Mouse (Mus musculus) lung, postnatal 0 days (tissue): Measurements from ENCODE around the gene Rai14. TPM values are rescaled to one million over a fixed set of nuclear protein-coding genes. Genes with fewer than 3 reads are reported as not detected.

Experiments used
- ATAC-seq: fragments of 200-750 bp; cut with Nextera tagmentation; 2 replicates; pipeline ENCODE4 v1.8.0; 2017; ENCODE audit warnings: moderate library complexity
- DNase-seq: peaks from one replicate; pipeline ENCODE4 v3.0.0-alpha.2; 2016; ENCODE audit warnings: low spot score
- H3K27ac ChIP-seq: fragments of 300-500 bp; sonication (generic); 2 replicates; pipeline ENCODE4 v1.5.1; 2014; ENCODE audit warnings: antibody characterized with exemption, mild to moderate bottlenecking, low read length, mixed read lengths
- H3K27me3 ChIP-seq: fragments of 300-500 bp; sonication (generic); replicated peaks from 2 replicates; pipeline ENCODE4 v1.6.1; 2014; ENCODE audit warnings: low read length, mixed read lengths; ENCODE audit not compliant: insufficient read depth
- H3K36me3 ChIP-seq: fragments of 300-500 bp; sonication (generic); 2 replicates; pipeline ENCODE4 v1.6.1; 2014; ENCODE audit warnings: low read length, mixed read lengths; ENCODE audit not compliant: insufficient read depth
- H3K4me1 ChIP-seq: fragments of 300-500 bp; sonication (generic); 2 replicates; pipeline ENCODE4 v1.6.1; 2014; ENCODE audit warnings: antibody characterized with exemption, low read depth, low read length, mixed read lengths; ENCODE audit not compliant: insufficient read depth
- H3K4me2 ChIP-seq: fragments of 300-500 bp; sonication (generic); replicated peaks from 2 replicates; pipeline ENCODE4 v1.6.1; 2014; ENCODE audit warnings: low read depth, mild to moderate bottlenecking, low read length, moderate library complexity, mixed read lengths
- H3K4me3 ChIP-seq: fragments of 300-500 bp; sonication (generic); 2 replicates; pipeline ENCODE4 v1.5.1; 2014; ENCODE audit warnings: low read depth, low read length
- H3K9ac ChIP-seq: fragments of 300-500 bp; sonication (generic); replicated peaks from 2 replicates; pipeline ENCODE4 v1.6.1; 2014; ENCODE audit warnings: low read depth, mild to moderate bottlenecking
- H3K9me3 ChIP-seq: fragments of 300-500 bp; sonication (generic); 2 replicates; pipeline ENCODE4 v1.6.1; 2016; ENCODE audit warnings: low read length, mixed read lengths
- CTCF ChIP-seq: IDR thresholded peaks from 2 replicates; pipeline ENCODE4 v1.5.1; 2016; ENCODE audit warnings: antibody characterized with exemption, mild to moderate bottlenecking
- EP300 ChIP-seq: IDR thresholded peaks from 2 replicates; pipeline ENCODE4 v1.6.1; 2016; ENCODE audit warnings: antibody characterized with exemption, mild to moderate bottlenecking, control low read depth
- whole genome bisulfite sequencing: fragments of 180-500 bp; shearing (Covaris S2); extraction: QIAGEN DNeasy Blood & Tissue Kit; methylation state at CpG from one replicate; pipeline ENCODE4 v1.1.7; 2014; 5-methylcytosine and 5-hydroxymethylcytosine counted together
- polyA plus RNA-seq: library from polyadenylated mRNA; unstranded; fragments of >200 nt; fragmentation: Nextera tagmentation; extraction: Ambion mirVana; gene quantifications from 2 replicates; pipeline ENCODE4 v1.2.1, GENCODE M21; 2015

The Rai14 gene
- polyA plus RNA-seq, 1 experiment from 2014 or later: 56.0 TPM

DNA sequence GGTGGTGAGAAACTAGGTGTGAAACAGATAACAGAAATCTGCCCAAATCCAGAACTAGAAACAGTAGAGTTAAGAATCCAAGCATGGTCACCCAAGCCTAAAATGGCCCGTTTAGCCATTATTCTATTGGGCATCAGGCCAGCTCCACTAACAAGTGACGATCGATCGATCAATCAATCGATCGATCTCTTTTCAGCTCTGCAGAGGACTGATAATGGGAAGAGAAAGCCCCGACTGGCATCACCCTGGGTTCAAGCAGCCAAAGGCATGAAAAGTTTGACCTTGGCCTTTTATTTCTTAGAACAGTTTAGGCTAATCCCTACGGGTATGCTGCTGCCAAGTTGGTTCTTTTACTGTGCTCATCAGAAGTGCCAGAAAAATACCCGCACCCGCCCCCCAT lies 4.3 kb upstream of the Rai14 start:
- DNase-seq: no peak
- Histone ChIP-seq H3K27ac (peak overlapping the region; percentile 91), H3K9ac (no peak overlapping the region), H3K4me3 (no peak overlapping the region), H3K36me3 (no peaks in the 10 kb centered on the region), H3K27me3 (no peaks in the 10 kb centered on the region), H3K4me1 (peaks cover 13% of the 10 kb centered on the region; the same call in 1 of the 2 replicates), H3K9me3 (no peaks in the 10 kb centered on the region), H3K4me2 (no peak overlapping the region)
- no peak for ATAC-seq
- TF ChIP-seq CTCF (no peak), EP300 (no peak)
- 85% methylated on average over 10 of the region's 10 CpGs for WGBS

DNA sequence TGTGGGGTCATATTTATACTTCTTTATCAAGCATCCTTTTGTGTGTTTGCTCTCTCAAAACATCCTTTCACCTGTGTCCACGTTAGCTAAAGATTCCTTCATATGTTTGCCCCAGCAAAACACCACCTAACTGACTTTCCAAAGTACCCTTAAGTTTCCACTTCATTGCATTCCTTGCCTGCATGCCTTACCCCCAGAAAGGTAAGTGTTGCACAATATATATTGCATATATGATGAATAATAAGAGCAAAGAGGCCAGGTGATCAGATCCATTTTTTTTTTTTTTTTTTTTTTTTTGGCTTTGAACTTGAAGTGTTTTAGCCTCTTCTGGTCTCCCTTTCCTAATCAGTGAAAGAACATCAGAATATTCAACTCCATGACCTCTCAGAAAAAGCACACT lies 2.9 kb upstream of the Rai14 start:
- Histone ChIP-seq H3K4me1 (peaks cover 7% of the 10 kb centered on the region; the same call in 1 of the 2 replicates), H3K27me3 (no peaks in the 10 kb centered on the region), H3K9ac (no peak overlapping the region), H3K4me2 (no peak overlapping the region), H3K36me3 (no peaks in the 10 kb centered on the region), H3K27ac (peak overlapping the region; percentile 93; the same call in 1 of the 2 replicates), H3K9me3 (no peaks in the 10 kb centered on the region), H3K4me3 (no peak overlapping the region)
- DNase-seq (peak; percentile 89), ATAC-seq (peak; percentile 20)
- no peak for TF ChIP-seq CTCF
- TF ChIP-seq EP300: peak; percentile 98
- WGBS: 71% methylated on average over 1 of the region's 1 CpGs

DNA sequence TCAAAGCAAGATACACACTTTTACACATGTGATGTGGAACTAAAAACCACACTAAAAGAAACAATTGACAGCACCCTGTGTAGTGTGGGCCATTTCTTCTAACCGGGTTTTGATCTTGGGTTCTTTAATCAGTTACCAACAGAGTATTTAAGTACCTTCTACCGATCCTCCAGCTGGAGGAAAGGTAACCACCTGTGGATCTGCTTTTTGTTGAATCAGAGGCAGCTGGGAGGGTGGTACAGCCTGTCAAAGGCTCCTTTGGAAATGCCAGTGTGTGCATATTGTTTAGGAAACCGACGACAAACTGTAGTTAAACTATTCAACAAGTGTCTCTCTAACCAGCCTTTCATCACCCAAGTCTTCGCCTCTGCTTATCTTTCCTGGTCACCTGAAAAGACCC lies 1.5 kb upstream of the Rai14 start:
- Histone ChIP-seq H3K27me3 (no peaks in the 10 kb centered on the region), H3K4me3 (peak overlapping the region; percentile 81; the same call in 1 of the 2 replicates)
- WGBS: 34% methylated on average over 5 of the region's 5 CpGs

DNA sequence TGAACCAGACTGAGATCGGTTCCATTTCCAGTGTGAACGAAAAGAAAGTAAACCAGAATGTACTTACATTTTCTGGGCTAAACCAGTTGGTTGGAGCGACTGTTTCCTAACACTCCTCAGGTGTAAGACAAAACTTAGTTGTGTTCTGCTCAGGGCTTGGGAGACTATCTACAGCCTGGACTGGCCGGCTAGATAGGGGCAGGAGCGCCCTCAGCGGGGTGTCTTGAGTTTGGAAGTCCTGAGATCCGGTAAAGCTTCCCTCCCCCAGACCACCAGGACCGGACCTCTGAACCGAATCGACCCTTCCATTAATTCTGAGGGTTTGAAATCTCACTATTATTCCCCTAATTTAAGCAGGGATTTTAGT lies 698 bp upstream of the Rai14 start:
- Histone ChIP-seq H3K9ac (peak overlapping the region; percentile 83), H3K27ac (peak overlapping the region; percentile 93), H3K4me3 (peak overlapping the region; percentile 81), H3K27me3 (no peaks in the 10 kb centered on the region), H3K4me2 (peak overlapping the region; percentile 74), H3K36me3 (no peaks in the 10 kb centered on the region), H3K9me3 (no peaks in the 10 kb centered on the region), H3K4me1 (peaks cover 7% of the 10 kb centered on the region; the same call in 1 of the 2 replicates)
- 1% methylated on average over 10 of the region's 10 CpGs for WGBS
- DNase-seq (peak; percentile 71), ATAC-seq (peak; percentile 36)
- TF ChIP-seq CTCF (peak; percentile 49), EP300 (0 out of 2 replicates have a peak, but pooled peaks have one; percentile 41)

More for the DNA sequence above, 1.5 kb upstream of the Rai14 start:
- no peak for DNase-seq
- ATAC-seq: no peak
- peak overlapping the region; percentile 93 for H3K27ac ChIP-seq
- H3K36me3 ChIP-seq: no peaks in the 10 kb centered on the region
- H3K4me2 ChIP-seq: peak overlapping the region; percentile 74
- no peaks in the 10 kb centered on the region for H3K9me3 ChIP-seq
- peaks cover 7% of the 10 kb centered on the region; the same call in 1 of the 2 replicates for H3K4me1 ChIP-seq
- H3K9ac ChIP-seq: no peak overlapping the region
- TF ChIP-seq EP300 (no peak), CTCF (no peak)

DNA sequence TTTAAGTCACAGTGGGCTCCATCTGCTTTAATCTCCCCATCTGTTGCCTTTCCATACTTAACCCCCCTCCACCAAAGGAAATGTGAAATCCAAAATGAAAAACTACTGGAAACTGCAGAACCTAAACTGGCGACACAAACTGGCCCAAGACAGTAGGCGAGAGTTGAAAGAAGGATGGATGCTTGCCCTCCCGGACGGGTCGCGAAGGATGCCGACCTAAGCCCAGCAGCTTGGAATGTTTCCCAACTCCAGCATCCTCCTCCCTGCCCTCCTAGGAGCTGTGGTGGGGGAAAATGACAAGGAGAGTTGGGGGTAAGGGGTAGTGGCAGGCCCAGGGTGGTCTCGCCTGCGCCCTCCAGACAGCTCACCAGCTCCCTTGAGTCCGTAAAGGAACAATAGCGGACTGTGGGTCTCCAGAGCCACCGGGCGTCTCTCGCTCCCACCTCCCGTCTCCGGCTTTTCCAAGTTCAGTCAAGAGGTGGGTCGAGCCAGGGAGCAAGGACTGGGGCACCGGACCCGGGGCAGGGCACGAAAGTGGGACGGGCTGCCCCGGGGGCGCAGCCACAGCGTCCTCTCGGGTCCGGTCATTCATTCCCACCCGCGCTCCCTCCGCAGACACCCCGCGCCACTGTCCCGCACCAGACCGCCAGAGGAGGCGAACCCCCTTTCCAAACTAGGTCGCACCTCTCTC lies 653 bp downstream of the Rai14 start:
- Histone ChIP-seq H3K4me3 (peak overlapping the region; percentile 81), H3K36me3 (no peaks in the 10 kb centered on the region), H3K4me1 (peaks cover 7% of the 10 kb centered on the region; the same call in 1 of the 2 replicates), H3K27ac (peak overlapping the region; percentile 93), H3K4me2 (peak overlapping the region; percentile 74), H3K9me3 (no peaks in the 10 kb centered on the region), H3K9ac (peak overlapping the region; percentile 93), H3K27me3 (no peaks in the 10 kb centered on the region)
- peak; percentile 3; the same call in 1 of the 2 replicates for TF ChIP-seq CTCF
- TF ChIP-seq EP300: no peak
- WGBS: 1% methylated on average over 30 of the region's 35 CpGs
- no peak for DNase-seq
- ATAC-seq: peak; percentile 2

DNA sequence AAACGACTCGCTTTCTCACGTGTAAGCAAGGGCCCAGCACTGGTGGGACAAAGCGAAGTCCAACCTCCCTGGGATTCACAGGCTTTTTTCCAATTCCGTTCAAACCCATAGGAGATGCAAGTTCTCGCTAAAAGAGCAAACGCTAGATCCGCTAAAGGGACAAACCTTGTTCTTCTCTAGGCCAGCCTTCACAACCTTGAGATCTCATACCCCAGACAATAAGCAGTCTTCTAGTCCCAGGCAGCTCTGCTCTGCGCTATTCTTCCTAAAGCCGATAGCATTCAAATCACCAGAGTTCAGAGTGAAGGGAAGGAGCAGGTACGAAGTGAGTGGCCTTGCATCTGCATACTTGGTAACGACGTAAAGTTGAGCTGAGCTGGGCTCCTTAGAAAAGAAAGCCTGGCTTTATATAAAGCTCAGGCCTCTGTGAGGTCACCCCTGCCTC lies 1.2 kb downstream of the Rai14 start:
- ATAC-seq (no peak), DNase-seq (no peak)
- H3K27ac ChIP-seq: peak overlapping the region; percentile 93
- peaks cover 7% of the 10 kb centered on the region; the same call in 1 of the 2 replicates for H3K4me1 ChIP-seq
- no peaks in the 10 kb centered on the region for H3K36me3 ChIP-seq
- no peak for TF ChIP-seq CTCF
- TF ChIP-seq EP300: no peak
- WGBS: 16% methylated on average over 13 of the region's 13 CpGs
- H3K4me2 ChIP-seq: peak overlapping the region; percentile 74
- H3K9me3 ChIP-seq: no peaks in the 10 kb centered on the region
- H3K27me3 ChIP-seq: no peaks in the 10 kb centered on the region
- H3K4me3 ChIP-seq: peak overlapping the region; percentile 81
- peak overlapping the region; percentile 93 for H3K9ac ChIP-seq
